10 mouse cellular contexts compared by ENCODE assay signal in genomic region chr14:121128858-121129800, GRCm38 (mm10).
DNase-seq lines count a peak whose midpoint lies in the region; ATAC-seq and TF ChIP-seq lines count a peak whose summit lies in the region.
"Had no signal": no experiment of that assay in that cellular context is flagged by ENCODE, and none has a peak within 500 bp of the region (broad histone marks: within the 10 kb centered on the region; RNA-seq: fewer than 3 reads in every experiment).

No protein-coding gene starts in this region.

- peak; percentile 66; the same call in 1 of the 2 replicates for ATAC-seq in lung, embryonic 14.5 days (ENCODE audit: insufficient read depth)
- ATAC-seq in hindbrain, embryonic 12.5 days (ENCODE audit: low FRiP score): no peak
- ATAC-seq in forebrain, embryonic 14.5 days: no peak

- WGBS in lung, embryonic 14.5 days: 51% methylated on average over 20 of the region's 20 CpGs
- WGBS in hindbrain, embryonic 12.5 days: 39% methylated on average over 18 of the region's 20 CpGs
- 26% methylated on average over 20 of the region's 20 CpGs for WGBS in olfactory bulb, adult 2 months
- WGBS in forebrain, embryonic 14.5 days: 26% methylated on average over 20 of the region's 20 CpGs

- peak; percentile 8; the same call in 1 of the 2 replicates for TF ChIP-seq CTCF in lung, embryonic 14.5 days (IDR thresholded peaks at IDR 0.05; ENCODE audit: low read depth)
- no peak for TF ChIP-seq CTCF in olfactory bulb, adult 2 months (IDR thresholded peaks at IDR 0.05; ENCODE audit: insufficient read depth, low read depth, low read length)

- no peak overlapping the region for H3K9ac ChIP-seq in lung, embryonic 14.5 days
- no peak overlapping the region for H3K9ac ChIP-seq in hindbrain, embryonic 12.5 days
- H3K9ac ChIP-seq in forebrain, embryonic 14.5 days (ENCODE audit: low read length): no peak overlapping the region

- H3K36me3 ChIP-seq in lung, embryonic 14.5 days (ENCODE audit: insufficient read depth): no peaks in the 10 kb centered on the region
- 0 out of 2 replicates have a peak, but pooled peaks cover 4% of the 10 kb centered on the region for H3K36me3 ChIP-seq in hindbrain, embryonic 12.5 days
- no peaks in the 10 kb centered on the region for H3K36me3 ChIP-seq in forebrain, embryonic 14.5 days (ENCODE audit: control insufficient read depth, insufficient read depth, low read length)

- no peak overlapping the region; the same call in 1 of the 2 replicates for H3K4me2 ChIP-seq in lung, embryonic 14.5 days
- no peak overlapping the region for H3K4me2 ChIP-seq in hindbrain, embryonic 12.5 days (replicated peaks)
- no peak overlapping the region for H3K4me2 ChIP-seq in forebrain, embryonic 14.5 days (ENCODE audit: low read length)

- TF ChIP-seq POLR2A in olfactory bulb, adult 2 months (IDR thresholded peaks at IDR 0.05; ENCODE audit: insufficient read depth, low read depth, low read length): no peak

- no peaks in the 10 kb centered on the region for H3K27me3 ChIP-seq in lung, embryonic 14.5 days (ENCODE audit: insufficient read depth, low read length)
- H3K27me3 ChIP-seq in hindbrain, embryonic 12.5 days: no peaks in the 10 kb centered on the region
- no peaks in the 10 kb centered on the region for H3K27me3 ChIP-seq in forebrain, embryonic 14.5 days (replicated peaks; ENCODE audit: control insufficient read depth, insufficient read depth, low read length)

- H3K4me3 ChIP-seq in lung, embryonic 14.5 days (ENCODE audit: low read depth, low read length): no peak overlapping the region
- H3K4me3 ChIP-seq in hindbrain, embryonic 12.5 days: no peak overlapping the region
- no peak overlapping the region for H3K4me3 ChIP-seq in olfactory bulb, adult 2 months (ENCODE audit: insufficient read depth, low read depth, low read length)
- no peak overlapping the region for H3K4me3 ChIP-seq in forebrain, embryonic 14.5 days (ENCODE audit: low read depth, low read length)

- peak overlapping the region; percentile 84 for H3K27ac ChIP-seq in lung, embryonic 14.5 days (ENCODE audit: low read depth)
- 0 out of 2 replicates have a peak overlapping the region, but pooled peaks have one; percentile 46 for H3K27ac ChIP-seq in hindbrain, embryonic 12.5 days
- H3K27ac ChIP-seq in olfactory bulb, adult 2 months (ENCODE audit: insufficient read depth, low read depth, low read length): 0 out of 2 replicates have a peak overlapping the region, but pooled peaks have one; percentile 23
- no peak overlapping the region for H3K27ac ChIP-seq in forebrain, embryonic 14.5 days (ENCODE audit: low read depth, low read length)
- H3K27ac ChIP-seq: macrophage had no signal

- H3K9me3 ChIP-seq in lung, embryonic 14.5 days (ENCODE audit: low read depth, low read length): no peaks in the 10 kb centered on the region
- H3K9me3 ChIP-seq in hindbrain, embryonic 12.5 days (replicated peaks): no peaks in the 10 kb centered on the region
- no peaks in the 10 kb centered on the region for H3K9me3 ChIP-seq in forebrain, embryonic 14.5 days (replicated peaks; ENCODE audit: control insufficient read depth, low read length)

- no peak for DNase-seq in lung, embryonic 14.5 days
- no peak for DNase-seq in lung, postnatal 25 days (ENCODE audit: low spot score)
- peak; percentile 47 to 71 for DNase-seq in kidney, postnatal 25 days
- no peak for DNase-seq in ovary, postnatal 10 days (ENCODE audit: low spot score)
- no peak for DNase-seq in forebrain, embryonic 14.5 days (ENCODE audit: low spot score)
- DNase-seq in urinary bladder, postnatal 10 days (ENCODE audit: low spot score): no peak
- DNase-seq: thymus, postnatal 4 days had no signal

- H3K4me1 ChIP-seq in lung, embryonic 14.5 days (ENCODE audit: insufficient read depth): 0 out of 2 replicates have a peak, but pooled peaks cover 8% of the 10 kb centered on the region
- peaks cover 21% of the 10 kb centered on the region for H3K4me1 ChIP-seq in hindbrain, embryonic 12.5 days
- peaks cover 19% of the 10 kb centered on the region for H3K4me1 ChIP-seq in olfactory bulb, adult 2 months (ENCODE audit: control insufficient read depth, insufficient read depth, low read length)
- H3K4me1 ChIP-seq in forebrain, embryonic 14.5 days (ENCODE audit: control insufficient read depth, insufficient read depth, low read length): peaks cover 7% of the 10 kb centered on the region

Comparison
In these comparisons a context has a peak if more than half of its experiments do, and no peak if none do; other contexts are left out.
1. DNase-seq: peak in kidney, postnatal 25 days (2 of 2); none in lung, embryonic 14.5 days (single experiment), lung, postnatal 25 days (single experiment), ovary, postnatal 10 days (single experiment), forebrain, embryonic 14.5 days (single experiment) and urinary bladder, postnatal 10 days (single experiment).